Mouse (Mus musculus): Measurements from ENCODE around the gene Lgi4.

Lgi4 gene

GRCm38 (mm10) chr7:31059108-31059507 lies at the start of gene Lgi4:
Gene Lgi4 (plus strand): TSS chr7:31059342.
- DNase-seq (ENCODE audit: low read depth, low spot score) = peak; percentile 89

- DNase-seq (ENCODE audit: low read depth, low spot score) = no peak
Measured at GRCm38 (mm10) chr7:31012971-31013370, 46.2 kb upstream of the Lgi4 start.

- peak; percentile 16 for DNase-seq (ENCODE audit: low read depth, low spot score)
Measured at GRCm38 (mm10) chr7:31017104-31017901, 41.8 kb upstream of the Lgi4 start.

- DNase-seq (ENCODE audit: low read depth, low spot score) = peak; percentile 90
Measured at GRCm38 (mm10) chr7:31028609-31029008, 30.5 kb upstream of the Lgi4 start.

GRCm38 (mm10) chr7:31030717-31031116 lies 28.4 kb upstream of the Lgi4 start:
- DNase-seq (ENCODE audit: low read depth, low spot score) = peak; percentile 89

GRCm38 (mm10) chr7:31031731-31032130 lies 27.4 kb upstream of the Lgi4 start:
- DNase-seq (ENCODE audit: low read depth, low spot score) = no peak

GRCm38 (mm10) chr7:31033409-31034165 lies 25.6 kb upstream of the Lgi4 start:
- no peak for DNase-seq (ENCODE audit: low read depth, low spot score)

GRCm38 (mm10) chr7:31034789-31035188 lies 24.4 kb upstream of the Lgi4 start:
- DNase-seq (ENCODE audit: low read depth, low spot score) = peak; percentile 75

- no peak for DNase-seq (ENCODE audit: low read depth, low spot score)
Measured at GRCm38 (mm10) chr7:31035291-31035690, 23.9 kb upstream of the Lgi4 start.

- DNase-seq (ENCODE audit: low read depth, low spot score) = peak; percentile 84
Measured at GRCm38 (mm10) chr7:31036917-31037316, 22.2 kb upstream of the Lgi4 start.

- no peak for DNase-seq (ENCODE audit: low read depth, low spot score)
Measured at GRCm38 (mm10) chr7:31037675-31038074, 21.5 kb upstream of the Lgi4 start.

- no peak for DNase-seq (ENCODE audit: low read depth, low spot score)
Measured at GRCm38 (mm10) chr7:31039011-31039410, 20.1 kb upstream of the Lgi4 start.

GRCm38 (mm10) chr7:31040281-31041022 lies 18.7 kb upstream of the Lgi4 start:
- no peak for DNase-seq (ENCODE audit: low read depth, low spot score)

- DNase-seq (ENCODE audit: low read depth, low spot score) = no peak
Measured at GRCm38 (mm10) chr7:31041023-31041407, 18.1 kb upstream of the Lgi4 start.

GRCm38 (mm10) chr7:31041662-31042315 lies 17.4 kb upstream of the Lgi4 start:
- DNase-seq (ENCODE audit: low read depth, low spot score) = peak; percentile 40

GRCm38 (mm10) chr7:31042431-31042910 lies 16.7 kb upstream of the Lgi4 start, which contains the start of gene Fxyd5:
Gene Fxyd5 (minus strand): TSS chr7:31042481.
- no peak for DNase-seq (ENCODE audit: low read depth, low spot score)

GRCm38 (mm10) chr7:31049135-31049845 lies 9.9 kb upstream of the Lgi4 start:
- peak; percentile 30 for DNase-seq (ENCODE audit: low read depth, low spot score)

- no peak for DNase-seq (ENCODE audit: low read depth, low spot score)
Measured at GRCm38 (mm10) chr7:31049846-31050281, 9.3 kb upstream of the Lgi4 start.

GRCm38 (mm10) chr7:31050487-31050886 lies 8.7 kb upstream of the Lgi4 start:
- no peak for DNase-seq (ENCODE audit: low read depth, low spot score)

GRCm38 (mm10) chr7:31050921-31051320 lies 8.2 kb upstream of the Lgi4 start:
- DNase-seq (ENCODE audit: low read depth, low spot score) = peak; percentile 52
